Mouse (Mus musculus): ENCODE measurements around the gene Enpep.

The Enpep gene

GRCm38 (mm10) chr3:129227331-129227730, 105.2 kb downstream of the Enpep start:
- DNase-seq: no peak

DNA sequence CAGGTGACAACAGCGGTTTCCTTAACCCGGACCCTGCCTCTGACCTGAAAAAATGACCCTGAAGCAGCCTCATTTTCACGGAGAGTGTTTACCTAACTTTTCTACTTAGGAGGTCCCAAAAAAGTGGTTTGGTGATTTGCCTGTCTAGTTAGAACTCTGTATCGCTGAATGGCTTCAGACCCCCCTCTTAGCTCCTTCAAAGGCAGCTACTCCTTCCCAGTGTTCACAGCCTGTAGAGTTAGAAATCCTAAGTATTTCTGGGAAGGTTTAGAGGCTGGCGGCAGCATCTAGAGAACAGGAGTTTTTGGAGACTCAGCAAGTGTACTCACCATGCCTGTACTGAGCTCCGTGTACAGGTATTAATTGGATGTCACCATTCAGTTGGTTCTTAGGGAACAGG, 105.8 kb downstream of the Enpep start:
- no peak for DNase-seq

- no peak for DNase-seq
Measured at GRCm38 (mm10) chr3:129225577-129226289, 106.8 kb downstream of the Enpep start.

DNA sequence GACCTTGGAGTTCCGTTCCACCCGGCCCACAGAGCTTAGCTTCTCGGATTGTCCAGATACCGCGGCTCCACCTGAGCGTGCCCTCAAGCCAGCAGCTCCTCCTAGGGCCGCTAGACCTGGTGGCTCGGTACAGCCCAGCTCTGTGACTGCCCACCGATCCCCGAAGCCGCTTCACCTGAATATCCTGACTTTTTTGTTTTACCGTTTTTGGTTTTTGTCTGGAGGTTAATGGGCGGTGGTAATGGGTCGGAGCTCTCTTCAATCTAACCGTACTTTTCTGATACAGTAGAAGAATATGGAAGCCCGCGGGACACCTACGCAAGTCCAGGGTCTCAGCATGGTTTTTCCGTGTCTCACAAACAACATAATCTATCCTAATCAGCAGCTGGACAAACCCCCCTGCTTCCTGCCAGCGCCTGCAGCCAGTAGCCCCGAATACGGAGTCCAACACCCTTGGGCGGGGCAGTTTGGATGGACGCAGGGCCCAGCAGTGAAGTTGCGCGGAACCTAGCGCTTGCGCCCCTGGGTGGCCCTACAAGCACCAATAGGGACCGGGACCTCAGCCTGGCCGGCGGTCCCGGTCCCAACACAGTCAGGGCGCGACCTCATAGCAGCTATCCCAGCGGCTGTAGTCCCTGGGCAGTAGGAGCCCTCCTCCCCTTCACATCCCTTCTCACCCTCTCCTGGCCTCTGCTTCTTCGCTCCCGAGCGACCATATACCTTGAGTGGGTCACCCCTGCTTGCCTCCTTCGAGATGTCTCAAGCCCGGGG, 107.5 kb downstream of the Enpep start:
- no peak for DNase-seq

DNA sequence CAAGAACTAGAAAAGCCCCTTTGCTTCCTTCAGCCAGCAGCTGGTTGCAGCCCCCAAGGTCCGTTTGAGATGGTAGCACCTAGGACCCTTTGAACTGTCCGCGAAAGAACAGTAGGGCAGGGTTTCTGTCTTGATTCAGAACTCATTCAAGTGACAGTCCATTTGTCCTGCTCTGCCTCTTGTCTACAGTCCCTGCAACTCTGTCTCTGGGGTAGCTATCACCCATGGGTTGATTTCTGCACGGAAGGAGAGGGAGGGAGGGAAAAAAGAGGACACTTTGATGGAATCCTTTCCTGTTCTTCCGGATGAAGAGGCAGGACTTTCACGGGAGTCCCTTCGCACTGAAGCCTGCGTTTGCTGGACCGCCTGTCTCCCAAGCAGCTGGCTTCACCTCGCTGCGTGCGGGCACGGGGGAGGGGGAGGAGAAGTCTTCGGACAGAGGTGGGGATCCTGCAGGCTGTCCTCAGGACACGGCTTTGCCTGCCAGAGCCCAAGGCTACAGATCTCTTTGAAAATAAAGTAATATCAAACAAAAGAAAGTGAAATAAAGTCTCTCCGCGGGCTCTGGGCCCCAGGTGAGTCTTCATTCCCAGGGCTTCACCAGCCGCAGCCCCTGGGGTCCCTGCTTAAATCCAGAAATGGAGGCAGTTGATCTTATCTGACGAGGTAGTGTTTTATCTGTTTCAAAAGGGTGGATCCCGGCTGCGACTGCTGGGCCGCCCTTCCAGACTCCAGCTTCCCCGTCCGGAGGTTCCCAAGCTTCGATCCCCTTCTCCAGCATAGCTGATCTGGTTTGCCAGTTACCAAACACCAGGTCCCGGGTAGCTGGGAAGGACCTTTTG, 108.3 kb downstream of the Enpep start:
- no peak for DNase-seq

GRCm38 (mm10) chr3:129223401-129223800, 109.1 kb downstream of the Enpep start:
- no peak for DNase-seq

DNA sequence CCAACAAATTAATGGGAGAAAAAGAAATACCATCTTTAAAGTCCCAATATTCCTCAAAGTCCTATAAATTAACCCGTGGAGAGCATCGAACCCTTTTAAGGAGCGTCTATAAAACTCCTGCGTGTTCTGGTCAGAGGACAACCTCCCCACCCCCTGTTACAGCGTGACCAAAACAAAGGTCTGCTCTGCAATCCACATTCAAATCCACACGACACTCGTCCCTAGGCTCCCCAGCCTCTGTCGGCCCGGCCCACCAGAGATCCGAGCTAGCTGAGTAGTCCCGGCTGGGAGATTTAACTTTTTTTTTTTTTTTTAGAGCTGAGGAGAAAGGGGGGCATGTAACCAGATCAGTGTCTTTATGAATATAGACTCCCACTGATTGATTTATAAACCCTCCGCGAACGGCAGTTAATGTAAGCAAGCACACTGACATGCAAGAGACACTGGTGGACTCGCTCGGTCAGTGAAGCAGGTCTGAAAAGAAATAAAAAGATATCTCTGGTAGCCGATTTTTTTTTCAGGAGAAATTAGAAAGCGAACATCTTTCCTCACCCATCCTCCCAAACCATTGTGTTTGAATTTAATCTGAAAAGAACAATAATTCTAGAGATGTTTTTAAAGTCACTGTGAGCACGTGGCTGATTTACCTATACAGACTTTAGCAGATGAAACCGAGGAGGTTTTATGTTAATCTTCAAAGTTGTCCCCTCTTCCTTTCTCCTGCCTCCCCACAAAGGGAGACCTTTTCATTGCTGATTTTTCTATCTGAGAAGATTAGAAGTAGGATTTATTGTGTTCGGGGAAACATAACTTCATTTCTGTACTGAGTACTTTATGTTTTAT, 109.9 kb downstream of the Enpep start:
- no peak for DNase-seq

DNA sequence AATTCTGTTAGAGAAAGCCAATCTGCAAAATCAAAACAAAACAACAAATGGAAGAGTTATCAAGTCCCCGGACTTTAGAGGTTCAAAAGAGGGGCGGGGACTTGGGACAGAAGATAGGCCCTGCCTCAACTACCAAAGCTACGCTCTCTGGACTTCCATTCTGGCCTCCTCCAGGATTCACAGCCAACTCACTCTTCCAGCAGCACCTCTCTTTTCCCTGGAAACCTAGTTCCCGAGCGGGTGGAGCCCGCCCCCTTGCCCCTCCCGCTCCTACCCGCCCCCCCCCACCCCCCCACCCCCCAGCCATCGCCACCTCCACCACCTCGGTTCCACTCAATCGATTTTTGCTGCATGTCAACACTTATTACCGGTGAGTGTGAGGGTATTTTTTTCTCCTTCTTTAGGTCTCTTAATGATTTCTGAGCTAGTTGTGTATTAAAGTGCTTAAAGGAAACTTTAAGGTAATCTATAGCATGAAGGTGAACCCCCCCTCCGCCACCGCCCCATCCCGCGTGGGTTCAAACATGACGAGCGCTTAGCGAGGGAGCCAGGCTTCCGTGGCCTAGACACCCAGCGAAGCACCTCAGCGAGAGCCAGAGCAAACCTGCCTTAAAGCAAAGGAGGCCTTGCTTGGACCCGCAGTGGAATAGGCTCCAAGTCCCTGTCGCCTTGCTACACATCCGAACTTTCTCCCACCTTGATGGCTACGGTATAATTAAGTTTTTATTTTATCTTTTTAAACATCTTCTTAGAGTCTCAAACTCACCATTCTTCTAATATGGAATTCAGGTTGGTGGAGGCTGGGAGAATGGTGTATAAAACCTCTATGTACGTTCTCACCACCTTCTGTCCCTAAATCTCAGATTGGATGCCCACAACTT, 110.9 kb downstream of the Enpep start:
- DNase-seq: no peak

GRCm38 (mm10) chr3:129220681-129221379, 111.7 kb downstream of the Enpep start:
- DNase-seq: no peak

DNA sequence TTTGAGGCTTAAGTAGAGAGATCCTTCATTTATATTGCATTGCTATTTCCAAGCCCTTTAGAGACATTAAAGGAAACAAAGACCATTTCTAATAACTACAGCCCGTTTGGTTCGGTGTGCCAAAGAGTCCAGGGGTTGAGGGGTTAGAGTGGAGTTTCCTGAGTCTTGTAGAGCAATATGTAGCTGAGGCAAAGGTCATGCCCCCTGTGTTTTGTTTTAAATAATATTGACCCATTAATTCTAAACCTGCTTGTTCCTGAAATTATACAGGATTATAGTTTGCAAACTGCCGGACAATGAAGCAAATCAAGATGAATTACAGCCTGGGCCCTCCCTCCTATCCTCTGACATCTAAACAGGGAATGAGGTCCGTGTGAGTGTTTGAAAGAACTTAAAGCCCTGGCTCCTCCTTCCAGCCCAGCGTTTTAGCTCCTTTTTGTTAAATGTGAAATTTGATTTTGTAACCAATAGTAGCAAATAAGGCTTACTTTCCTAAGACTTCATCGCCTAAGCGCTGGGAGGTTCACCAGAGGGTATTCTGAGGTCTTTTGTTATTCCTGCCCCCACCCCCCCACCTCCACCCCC, 112.3 kb downstream of the Enpep start:
- DNase-seq: no peak

All from thymus, postnatal 25 days (tissue).